Mouse (Mus musculus): ENCODE measurements at regions not wholly inside any gene's neighbourhood (a gene's known extent, or its start where the extent isn't known, plus 50 kb on each side); places are given as distances from the start of the nearest gene placed in this dataset.
"Not testable (repeated sequence)": the region's sequence is repeated elsewhere in the genome, so short reads cannot be mapped to it uniquely, and the experiment has no call there.

DNA sequence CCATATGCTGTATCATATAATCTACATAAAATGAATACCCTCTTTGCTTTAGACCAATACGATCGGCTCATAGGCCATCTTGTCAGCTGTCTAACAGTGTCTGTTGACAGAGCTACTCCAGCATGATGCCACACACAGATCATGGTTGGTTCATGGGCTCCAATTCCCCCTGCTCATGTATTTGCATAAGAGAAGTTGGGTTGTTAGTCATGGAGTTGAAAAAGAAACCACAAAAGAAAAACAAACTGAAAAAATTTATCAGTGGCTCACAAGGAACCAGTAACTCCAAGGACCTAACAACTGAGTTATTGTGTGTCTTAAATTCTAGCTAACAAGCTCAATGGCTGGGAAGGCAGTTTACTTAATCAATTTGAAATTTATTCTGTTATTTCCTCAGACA, 176.1 kb upstream of the Arhgap18 start:
- no peak for DNase-seq (ENCODE audit: low spot score in 2 of 2)

DNA sequence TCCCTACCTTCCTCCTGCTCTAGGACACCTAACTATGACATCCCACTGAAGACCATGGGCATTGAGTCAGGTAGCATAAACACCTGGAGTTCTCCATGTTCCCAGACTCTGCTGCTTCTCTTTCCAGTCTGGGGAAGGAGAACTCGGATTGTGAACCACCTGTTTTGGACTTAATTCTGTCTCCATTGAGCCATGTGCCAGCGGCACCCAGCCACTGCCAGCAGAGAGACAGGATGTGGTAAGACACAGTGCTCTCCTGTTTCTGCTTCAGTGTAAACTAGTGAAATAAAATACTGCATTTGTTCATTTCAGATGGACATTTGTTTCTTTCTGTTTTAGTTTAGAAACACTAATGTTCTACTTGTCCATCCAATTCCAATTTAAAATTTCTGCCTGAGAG, 168.1 kb upstream of the Arhgap18 start:
- DNase-seq (ENCODE audit: low spot score in 2 of 2): no peak

DNA sequence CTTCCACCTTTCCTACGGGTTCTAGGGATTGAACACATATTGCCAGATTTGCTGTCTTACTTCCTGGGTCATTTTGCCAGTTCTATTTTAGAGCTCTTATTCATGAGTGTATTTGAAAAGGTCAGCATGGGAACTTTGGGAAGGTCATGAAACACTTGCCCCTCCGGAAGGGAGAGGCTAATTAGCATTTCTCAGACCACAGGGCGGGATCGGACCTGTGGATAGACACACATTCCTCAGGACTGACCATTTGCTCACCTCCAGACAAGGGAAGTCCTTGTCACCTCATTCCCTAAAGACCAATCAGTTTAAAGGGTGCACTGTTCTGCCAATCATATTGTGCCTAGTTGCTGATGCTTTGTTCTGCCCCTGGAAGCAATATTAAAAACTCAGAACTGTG, 146.1 kb upstream of the Arhgap18 start:
- DNase-seq (ENCODE audit: low spot score in 2 of 2): not testable (repeated sequence)

DNA sequence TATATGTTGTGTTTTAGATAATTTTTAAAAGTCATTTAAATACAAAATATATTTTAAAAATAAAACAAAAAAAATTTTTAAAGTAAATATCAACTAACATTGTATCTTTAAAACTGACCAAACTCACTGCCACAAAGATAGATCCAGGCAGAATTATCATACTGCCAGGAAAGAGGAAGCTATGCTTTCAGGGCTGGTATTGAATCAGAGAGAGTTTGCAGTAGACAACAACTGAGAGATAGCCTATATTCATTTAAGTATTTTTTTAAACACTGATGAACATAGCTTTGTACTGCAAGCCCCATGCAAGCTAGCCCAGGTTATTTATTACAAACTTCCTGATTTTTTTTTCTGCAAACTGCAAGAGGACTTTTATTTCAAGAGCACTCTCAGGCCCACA, 142.0 kb upstream of the Arhgap18 start:
- no peak for DNase-seq (ENCODE audit: low spot score in 2 of 2)

DNA sequence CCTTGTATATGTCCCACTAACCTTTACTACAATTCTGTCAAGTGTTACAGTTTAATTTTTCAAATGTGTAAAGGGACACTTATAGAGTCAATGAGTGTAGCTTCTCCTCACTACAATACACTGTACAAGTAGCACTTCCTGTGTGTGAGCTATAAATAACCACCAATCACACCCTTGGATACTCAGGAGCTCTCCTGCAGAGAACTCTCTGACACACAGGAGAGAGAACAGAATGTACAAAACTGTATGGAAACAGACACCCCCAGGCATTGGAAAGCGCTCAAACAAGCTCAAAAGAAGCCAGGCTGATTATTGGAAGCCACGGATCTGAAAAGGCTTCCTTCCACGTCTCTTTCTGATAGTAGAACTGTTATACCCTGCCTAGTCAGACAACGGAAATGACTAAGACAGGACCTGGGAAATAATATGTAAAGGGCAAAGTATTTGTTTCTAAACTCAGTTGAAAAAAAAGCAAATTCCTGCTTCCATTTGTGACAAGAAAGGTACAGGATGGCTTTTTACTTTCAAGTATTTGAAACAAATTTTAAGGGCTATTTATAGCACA, 122.9 kb upstream of the Arhgap18 start:
- DNase-seq (ENCODE audit: low spot score in 2 of 2): no peak

DNA sequence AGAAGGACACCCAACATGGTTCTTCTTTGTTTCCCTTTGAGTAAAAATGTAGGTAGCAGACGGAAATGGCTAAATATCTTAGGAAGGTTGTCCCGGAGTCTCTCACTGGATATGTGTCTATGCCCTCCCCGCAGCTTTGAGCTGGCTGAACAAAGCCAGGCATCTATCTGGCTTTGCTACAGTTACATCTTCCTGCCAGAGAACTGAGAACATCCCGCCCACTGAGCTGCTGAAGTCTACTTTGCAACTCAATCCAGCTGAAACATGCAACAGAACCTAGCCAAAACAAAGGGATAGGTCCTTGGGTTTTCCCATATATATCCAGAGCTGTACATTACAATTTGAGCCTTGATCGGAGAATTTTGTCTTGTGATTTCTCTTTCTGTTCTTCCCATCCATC, 121.0 kb upstream of the Arhgap18 start:
- DNase-seq (ENCODE audit: low spot score in 2 of 2): no peak

DNA sequence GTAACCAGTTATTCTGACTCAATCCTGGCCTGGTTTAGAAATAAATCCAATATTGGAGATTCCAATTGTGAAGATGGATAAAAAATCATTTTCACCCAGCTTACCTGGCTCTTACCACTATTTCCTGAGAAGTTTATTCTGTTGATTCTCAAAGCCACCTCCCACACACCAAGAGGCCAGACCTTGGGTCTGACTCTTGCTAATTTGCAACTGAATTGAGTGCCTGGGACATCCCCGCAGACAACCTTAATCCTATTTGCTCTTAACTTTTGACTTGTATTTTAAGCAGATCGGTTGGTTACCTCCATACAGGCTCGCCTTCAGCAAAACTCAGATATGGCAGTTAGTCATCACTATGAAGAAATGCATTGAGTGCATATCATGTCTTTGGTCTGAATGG, 115.8 kb upstream of the Arhgap18 start:
- no peak for DNase-seq (ENCODE audit: low spot score in 2 of 2)

DNA sequence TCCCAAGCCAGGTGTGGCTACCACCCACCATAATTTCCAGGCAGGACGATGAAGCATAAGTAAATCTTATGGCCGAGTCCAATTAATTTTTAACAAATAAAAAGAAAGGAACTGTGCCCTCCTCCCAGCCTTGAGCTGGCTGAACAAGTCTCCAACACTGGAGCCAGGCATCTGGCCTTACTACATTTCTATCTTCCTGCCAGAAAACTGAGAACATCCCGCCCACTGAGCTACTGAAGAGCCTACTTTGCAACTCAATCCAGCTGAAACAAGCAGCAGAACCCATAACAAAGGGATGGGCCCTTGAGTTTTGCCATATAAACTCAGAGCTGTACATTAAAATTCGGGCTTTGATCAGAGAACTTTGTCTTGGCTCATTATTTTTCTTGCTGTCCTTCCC, 115.2 kb upstream of the Arhgap18 start:
- DNase-seq (ENCODE audit: low spot score in 2 of 2): no peak

DNA sequence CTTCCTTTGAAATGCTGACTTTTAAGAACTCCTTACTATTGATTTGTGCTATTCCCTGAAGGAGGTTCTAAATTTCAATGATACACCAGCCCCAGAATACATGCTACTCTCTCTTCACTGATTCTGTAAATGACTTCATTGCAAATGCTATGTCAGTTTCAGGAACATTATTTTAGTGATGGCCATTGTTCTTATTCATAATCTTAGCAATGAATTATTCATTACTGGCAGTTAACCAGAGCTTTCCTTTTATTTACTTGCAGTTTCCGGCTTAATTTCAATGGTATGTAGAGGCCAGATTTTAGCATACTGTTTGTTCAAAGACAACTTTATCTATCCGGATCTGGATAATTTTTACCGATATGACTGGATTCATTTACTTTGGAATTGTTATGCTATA, 114.1 kb upstream of the Arhgap18 start:
- DNase-seq (ENCODE audit: low spot score in 2 of 2): no peak

DNA sequence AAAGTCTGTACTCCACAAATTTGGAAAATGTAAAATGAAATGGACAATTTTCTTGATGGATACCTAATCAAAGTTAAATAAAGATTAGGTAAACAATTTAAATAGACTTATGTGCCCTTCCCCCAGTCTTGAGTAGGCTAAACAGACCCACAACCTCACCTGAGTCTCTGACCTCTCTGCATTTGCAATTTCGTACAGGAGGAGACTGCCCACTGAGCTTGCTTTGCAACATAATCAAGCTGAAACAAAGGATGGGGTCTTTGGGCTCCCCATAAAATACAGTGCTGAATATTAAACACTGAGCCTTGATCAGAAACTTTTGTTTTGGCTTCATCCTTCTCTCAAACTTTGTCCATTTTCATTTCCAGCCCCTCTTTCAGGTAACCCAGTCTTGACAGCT, 100.1 kb upstream of the Arhgap18 start:
- no peak for DNase-seq (ENCODE audit: low spot score in 2 of 2)

DNA sequence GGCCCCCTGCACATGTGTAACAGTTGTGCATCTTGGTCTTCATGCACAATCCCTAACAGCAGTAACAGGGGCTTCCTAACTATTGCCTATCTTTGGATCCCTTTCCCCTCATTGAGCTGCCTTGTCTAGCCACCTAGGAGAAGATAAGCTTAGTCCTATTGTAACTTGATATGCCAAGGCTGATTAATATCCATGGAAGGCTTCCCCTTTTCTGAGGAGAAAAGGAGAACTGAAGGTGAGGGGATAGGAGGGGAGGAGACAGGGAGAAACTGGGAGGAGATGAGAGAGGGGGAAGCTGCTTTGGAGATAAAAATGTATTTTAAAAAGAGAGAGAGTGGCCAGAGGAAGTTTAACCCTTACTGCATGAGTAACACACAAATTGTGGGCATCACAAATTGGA, 89.0 kb upstream of the Arhgap18 start:
- no peak for DNase-seq (ENCODE audit: low spot score in 2 of 2)

DNA sequence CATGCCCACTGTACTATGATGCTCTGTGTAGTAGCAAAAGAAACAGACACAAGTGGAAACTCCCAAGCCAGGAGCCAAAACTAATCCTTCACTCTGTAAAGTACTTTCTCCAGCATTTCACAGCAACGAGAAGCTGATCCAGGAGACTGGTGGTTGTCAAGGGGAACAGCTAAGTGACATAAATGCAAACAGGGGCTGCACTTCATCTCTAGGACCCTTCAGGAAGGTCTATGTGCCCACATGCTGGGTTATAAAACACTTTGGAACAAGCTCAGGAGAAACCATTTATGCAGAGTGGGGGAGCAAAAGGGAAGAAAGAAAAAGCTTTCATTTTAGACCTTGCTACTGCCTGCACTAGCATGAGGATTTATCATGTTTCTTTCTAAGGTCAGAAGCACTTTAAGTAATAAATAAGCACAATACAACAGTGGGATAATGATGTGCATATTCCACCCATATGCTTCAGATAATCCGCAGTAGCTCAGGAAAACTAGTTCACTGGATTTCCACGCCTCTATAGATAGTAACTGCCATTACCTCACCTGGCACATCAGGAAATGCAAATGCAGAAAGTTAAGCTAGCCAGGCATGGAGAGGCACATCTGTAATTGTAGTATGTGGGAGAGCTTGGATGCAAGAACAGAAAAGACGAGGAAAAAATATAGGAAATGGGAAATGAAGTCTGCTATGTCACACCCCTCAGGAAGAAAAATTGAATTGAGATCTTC, 73.6 kb upstream of the Arhgap18 start:
- DNase-seq (ENCODE audit: low spot score in 2 of 2): no peak

DNA sequence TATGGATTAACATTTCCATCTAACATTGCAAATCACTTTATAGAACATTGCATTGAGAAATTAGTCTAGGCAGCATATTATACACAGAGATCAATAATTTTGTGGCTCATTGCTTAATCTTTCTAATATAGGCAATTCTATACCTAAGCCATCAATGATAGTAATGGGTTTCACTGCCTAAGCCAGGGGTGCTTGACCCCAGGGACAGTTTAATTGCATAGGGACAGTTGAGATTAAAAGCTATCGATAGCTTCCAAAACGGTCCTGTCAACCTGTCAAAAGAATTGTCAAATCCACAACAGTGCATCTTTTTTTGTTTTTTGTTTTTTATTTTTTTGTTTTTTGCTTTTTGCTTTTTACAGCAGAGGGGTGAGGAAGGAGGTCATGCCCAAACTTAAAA, 58.5 kb upstream of the Arhgap18 start:
- DNase-seq (ENCODE audit: low spot score in 2 of 2): no peak

DNA sequence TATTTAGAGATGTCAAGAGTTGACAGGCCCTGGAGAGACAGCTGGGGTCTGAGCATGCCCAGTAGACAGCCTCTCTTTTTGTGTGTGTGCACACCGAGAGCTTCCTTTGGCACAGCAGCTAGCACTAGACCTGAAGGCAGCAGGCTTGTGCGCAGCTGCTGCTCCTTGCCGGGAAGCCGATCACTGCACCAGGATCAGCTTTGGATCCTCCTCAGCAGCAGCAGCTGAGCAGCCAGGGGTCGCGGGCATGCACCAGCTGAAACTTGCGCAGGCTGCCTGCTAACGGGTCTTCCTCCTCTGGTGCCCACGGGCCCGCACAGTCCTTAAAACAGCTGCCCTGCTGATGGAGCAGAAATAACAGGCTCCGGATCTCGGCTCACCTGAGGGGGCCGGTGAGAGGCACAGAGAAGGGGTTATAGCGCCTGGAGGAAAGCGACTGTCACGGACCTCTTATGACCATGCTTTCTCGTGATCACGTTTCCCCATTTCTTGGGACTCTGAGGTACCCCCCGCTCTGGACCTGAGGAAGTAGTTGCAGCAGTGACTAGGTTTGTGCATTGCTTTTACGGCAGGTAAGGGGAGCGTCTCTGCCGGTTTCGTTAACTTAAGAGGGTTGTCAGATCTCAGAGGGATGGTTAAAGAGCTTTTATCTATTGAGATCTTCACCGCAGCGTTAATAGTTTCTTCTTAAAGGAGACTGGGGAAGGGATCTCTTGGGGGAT, 57.8 kb upstream of the Arhgap18 start:
- no peak for DNase-seq (ENCODE audit: low spot score in 2 of 2)
